Mouse (Mus musculus): Measurements from ENCODE around the gene Brix1.
"Not testable (repeated sequence)": the region's sequence is repeated elsewhere in the genome, so short reads cannot be mapped to it uniquely, and the experiment has no call there.

- not testable (repeated sequence) for TF ChIP-seq CTCF (IDR thresholded peaks at IDR 0.05; ENCODE audit: low read depth, low read length); POLR2A (IDR thresholded peaks at IDR 0.05; ENCODE audit: borderline replicate concordance, low read depth, low read length)
Observed at GRCm38 (mm10) chr15:10496696-10497095, 10.9 kb upstream of the Brix1 start.
